33 mouse cellular contexts compared by ENCODE assay signal in the genomic region with DNA sequence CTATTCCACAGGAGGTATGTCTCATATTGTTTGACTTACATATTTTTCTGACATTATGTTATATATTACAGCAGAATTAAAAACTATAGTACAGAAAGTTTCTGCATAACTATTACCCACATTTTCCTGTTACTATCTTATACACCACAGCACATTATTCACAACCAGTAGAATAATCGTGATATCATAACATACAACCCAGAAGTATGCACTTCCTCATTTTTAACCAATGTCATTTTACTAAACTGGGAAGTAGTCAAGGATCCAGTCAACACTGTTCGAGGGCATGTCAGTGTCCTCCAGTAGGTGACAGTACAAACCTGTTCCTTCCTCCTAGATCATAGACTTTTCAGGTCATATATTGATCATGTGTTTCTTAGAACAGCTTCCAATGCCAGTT.
DNase-seq lines count a peak whose midpoint lies in the region; ATAC-seq and TF ChIP-seq lines count a peak whose summit lies in the region.
"Had no signal": no experiment of that assay in that cellular context is flagged by ENCODE, and none has a peak within 500 bp of the region (broad histone marks: within the 10 kb centered on the region; RNA-seq: fewer than 3 reads in every experiment).

No protein-coding gene starts in this region.

- no peak overlapping the region for H3K4me3 ChIP-seq in kidney, postnatal 0 days (replicated peaks; ENCODE audit: low read depth, low read length)
- no peak overlapping the region for H3K4me3 ChIP-seq in kidney, adult 2 months (ENCODE audit: insufficient read depth, low read depth, low read length)
- no peak overlapping the region for H3K4me3 ChIP-seq in left cerebral cortex, adult 2 months
- H3K4me3 ChIP-seq: embryonic facial prominence, embryonic 10.5 days; embryonic facial prominence, embryonic 13.5 days; erythroblast, embryonic 14.5 days; forebrain, embryonic 12.5 days; heart, adult 2 months; heart, embryonic 10.5 days; heart, embryonic 13.5 days; hindbrain, embryonic 12.5 days had no signal

- intact Hi-C loops in left cerebral cortex, adult 2 months (cut with DNase I), result no loop called here

- no peak for ATAC-seq in kidney, postnatal 0 days (replicated peaks; ENCODE audit: low FRiP score, low read depth)
- ATAC-seq in common myeloid progenitor, adult 5-6 weeks (replicated peaks; ENCODE audit: low read depth, poor library complexity, severe bottlenecking), result peak; percentile 77
- ATAC-seq: activated CD4-positive, CD25-positive, alpha-beta regulatory T cell, adult 4 months; forebrain, embryonic 16.5 days; hindbrain, embryonic 16.5 days; inflammation-experienced regulatory T-cells, adult 6 months had no signal

- TF ChIP-seq CTCF in kidney, postnatal 0 days (IDR thresholded peaks at IDR 0.05; ENCODE audit: low read depth), result peak; percentile 20; the same call in 1 of the 2 replicates
- no peak for TF ChIP-seq CTCF in kidney, adult 2 months (conservative IDR thresholded peaks at IDR 0.05; ENCODE audit: insufficient read depth, insufficient read length, low read depth, low read length)
- TF ChIP-seq CTCF in left cerebral cortex, adult 2 months (IDR thresholded peaks at IDR 0.05), result no peak

- TF ChIP-seq POLR2A in kidney, adult 2 months (IDR thresholded peaks at IDR 0.05; ENCODE audit: low read depth, low read length), result no peak

- no peaks in the 10 kb centered on the region for H3K36me3 ChIP-seq in kidney, postnatal 0 days (ENCODE audit: insufficient read depth, low read length)
- H3K36me3 ChIP-seq in kidney, adult 2 months (ENCODE audit: control insufficient read depth, insufficient read depth, low read length), result no peaks in the 10 kb centered on the region
- H3K36me3 ChIP-seq: embryonic facial prominence, embryonic 10.5 days; embryonic facial prominence, embryonic 13.5 days; forebrain, embryonic 12.5 days; G1E; heart, embryonic 10.5 days; heart, embryonic 13.5 days; hindbrain, embryonic 12.5 days had no signal

- WGBS in kidney, postnatal 0 days, result 79% methylated on average over 2 of the region's 2 CpGs
- WGBS in kidney, adult 2 months, result 76% methylated on average over 2 of the region's 2 CpGs

- H3K27ac ChIP-seq in kidney, postnatal 0 days, result no peak overlapping the region
- H3K27ac ChIP-seq in kidney, adult 2 months (ENCODE audit: insufficient read depth, low read depth, low read length), result no peak overlapping the region
- H3K27ac ChIP-seq in left cerebral cortex, adult 2 months, result no peak overlapping the region
- H3K27ac ChIP-seq: embryonic facial prominence, embryonic 10.5 days; embryonic facial prominence, embryonic 13.5 days; forebrain, embryonic 12.5 days; heart, adult 2 months; heart, embryonic 10.5 days; heart, embryonic 13.5 days; hindbrain, embryonic 12.5 days had no signal

- H3K4me1 ChIP-seq in kidney, postnatal 0 days (replicated peaks; ENCODE audit: insufficient read depth, low read length), result no peaks in the 10 kb centered on the region
- no peaks in the 10 kb centered on the region for H3K4me1 ChIP-seq in kidney, adult 2 months (ENCODE audit: control insufficient read depth, insufficient read depth, low read length)
- H3K4me1 ChIP-seq: embryonic facial prominence, embryonic 10.5 days; embryonic facial prominence, embryonic 13.5 days; forebrain, embryonic 12.5 days; heart, embryonic 10.5 days; heart, embryonic 13.5 days; hindbrain, embryonic 12.5 days had no signal

- H3K27me3 ChIP-seq in kidney, postnatal 0 days (ENCODE audit: insufficient read depth, low read length), result no peaks in the 10 kb centered on the region
- H3K27me3 ChIP-seq in kidney, adult 2 months (replicated peaks; ENCODE audit: control insufficient read depth, insufficient read depth, low read length), result no peaks in the 10 kb centered on the region
- H3K27me3 ChIP-seq: CH12.LX; embryonic facial prominence, embryonic 13.5 days; forebrain, embryonic 12.5 days; heart, embryonic 13.5 days; hindbrain, embryonic 12.5 days had no signal

- H3K9me3 ChIP-seq in kidney, postnatal 0 days (replicated peaks; ENCODE audit: low read length), result no peaks in the 10 kb centered on the region
- H3K9me3 ChIP-seq: embryonic facial prominence, embryonic 10.5 days; embryonic facial prominence, embryonic 13.5 days; forebrain, embryonic 12.5 days; heart, embryonic 10.5 days; hindbrain, embryonic 12.5 days had no signal

- no peak for DNase-seq in kidney, postnatal 0 days (ENCODE audit: low spot score)
- DNase-seq in kidney, adult 2 months, result no peak
- peak; percentile 0 for DNase-seq in 416B (ENCODE audit: low read depth)
- DNase-seq in A20 (ENCODE audit: low read depth, low spot score), result peak; percentile 16
- DNase-seq in left cerebral cortex, adult 2 months (ENCODE audit: extremely low spot score in 1 of 2, low spot score in 2 of 2), result no peak
- no peak for DNase-seq in adrenal gland, postnatal 14 days
- no peak for DNase-seq in embryo, embryonic 10.5 days (ENCODE audit: low spot score)
- DNase-seq: adrenal gland, adult 8-10 months; adrenal gland, postnatal 36 days; B cell, adult 2 months; cerebellum, adult 18-20 months; cerebellum, adult 9-10 months; cerebellum, postnatal 14 days; embryo, embryonic 11 days; gastrocnemius, postnatal 10 days; gastrocnemius, postnatal 36 days; heart, adult 2 months; heart, postnatal 14 days; heart, postnatal 4 days had no signal

- H3K4me2 ChIP-seq in kidney, postnatal 0 days (ENCODE audit: low read length), result no peak overlapping the region
- H3K4me2 ChIP-seq: embryonic facial prominence, embryonic 13.5 days; forebrain, embryonic 12.5 days; heart, embryonic 13.5 days; hindbrain, embryonic 12.5 days had no signal

- H3K9ac ChIP-seq in kidney, postnatal 0 days (ENCODE audit: low read depth, low read length), result no peak overlapping the region
- H3K9ac ChIP-seq: embryonic facial prominence, embryonic 13.5 days; forebrain, embryonic 12.5 days; heart, embryonic 13.5 days; hindbrain, embryonic 12.5 days had no signal

Comparison
In these comparisons a context has a peak if more than half of its experiments do, and no peak if none do; other contexts are left out.
1. DNase-seq: peak in 416B (single experiment) and A20 (single experiment); none in kidney, postnatal 0 days (single experiment), kidney, adult 2 months (single experiment), left cerebral cortex, adult 2 months (0 of 2), adrenal gland, postnatal 14 days (single experiment) and embryo, embryonic 10.5 days (single experiment).